Mouse (Mus musculus) midbrain, embryonic 13.5 days (tissue): ENCODE data around the gene Fam213b. TPM values are rescaled to one million over a fixed set of nuclear protein-coding genes. Genes with fewer than 3 reads are reported as not detected.

Experiments used
- ATAC-seq: fragments of 200-750 bp; cut with Nextera tagmentation; 2 replicates; pipeline ENCODE4 v1.8.0; 2017; ENCODE audit warnings: mild to moderate bottlenecking, moderate TSS enrichment, moderate library complexity
- H3K27ac ChIP-seq: fragments of 300-500 bp; sonication (generic); 2 replicates; pipeline ENCODE4 v1.5.1; 2015; ENCODE audit warnings: inconsistent platforms, mild to moderate bottlenecking, moderate library complexity
- H3K27me3 ChIP-seq: fragments of 300-500 bp; sonication (generic); 2 replicates; pipeline ENCODE4 v1.6.1; 2015; ENCODE audit warnings: mild to moderate bottlenecking, inconsistent platforms
- H3K36me3 ChIP-seq: fragments of 300-500 bp; sonication (generic); 2 replicates; pipeline ENCODE4 v1.6.1; 2015; ENCODE audit warnings: mild to moderate bottlenecking, inconsistent platforms
- H3K4me1 ChIP-seq: fragments of 300-500 bp; sonication (generic); replicated peaks from 2 replicates; pipeline ENCODE4 v1.6.1; 2015; ENCODE audit warnings: inconsistent platforms
- H3K4me2 ChIP-seq: fragments of 300-500 bp; sonication (generic); replicated peaks from 2 replicates; pipeline ENCODE4 v1.6.1; 2015; ENCODE audit warnings: moderate library complexity, mild to moderate bottlenecking, inconsistent platforms
- H3K4me3 ChIP-seq: fragments of 300-500 bp; sonication (generic); replicated peaks from 2 replicates; pipeline ENCODE4 v1.5.1; 2015; ENCODE audit warnings: mild to moderate bottlenecking, inconsistent platforms
- H3K9ac ChIP-seq: fragments of 300-500 bp; sonication (generic); replicated peaks from 2 replicates; pipeline ENCODE4 v1.6.1; 2015; ENCODE audit warnings: mild to moderate bottlenecking, inconsistent platforms
- H3K9me3 ChIP-seq: fragments of 300-500 bp; sonication (generic); 2 replicates; pipeline ENCODE4 v1.6.1; 2016; ENCODE audit warnings: mild to moderate bottlenecking, inconsistent platforms
- WGBS: fragments of 180-500 bp; shearing (Covaris S2); methylation state at CpG from one replicate; pipeline ENCODE4 v1.1.7; 2015; 5-methylcytosine and 5-hydroxymethylcytosine counted together
- polyA plus RNA-seq: library from polyadenylated mRNA; unstranded; fragments of >200 nt; fragmentation: Nextera tagmentation; extraction: Ambion mirVana; gene quantifications from 2 replicates; pipeline ENCODE4 v1.2.1, GENCODE M21; 2015

Gene Fam213b
- polyA plus RNA-seq, 1 experiment from 2014 or later = 43.4 TPM

- Histone ChIP-seq H3K9ac (peak overlapping the region; percentile 72; the same call in 1 of the 2 replicates), H3K4me1 (peaks cover 13% of the 10 kb centered on the region), H3K4me2 (peak overlapping the region; percentile 79), H3K4me3 (peak overlapping the region; percentile 51), H3K36me3 (no peaks in the 10 kb centered on the region), H3K9me3 (no peaks in the 10 kb centered on the region), H3K27ac (no peak overlapping the region), H3K27me3 (peaks cover 52% of the 10 kb centered on the region)
- no peak for ATAC-seq
- 60% methylated on average over 12 of the region's 12 CpGs for WGBS
Observed at GRCm38 (mm10) chr4:154854676-154855345, 44.1 kb downstream of the Fam213b start.

GRCm38 (mm10) chr4:154853881-154854280 is 45.1 kb downstream of the Fam213b start:
- H3K36me3 ChIP-seq = no peaks in the 10 kb centered on the region
- 86% methylated on average over 4 of the region's 4 CpGs for WGBS
- H3K27me3 ChIP-seq = peaks cover 45% of the 10 kb centered on the region
- no peak overlapping the region for H3K4me3 ChIP-seq
- H3K9ac ChIP-seq = no peak overlapping the region
- no peak for ATAC-seq
- no peak overlapping the region for H3K4me2 ChIP-seq
- peaks cover 13% of the 10 kb centered on the region for H3K4me1 ChIP-seq
- no peaks in the 10 kb centered on the region for H3K9me3 ChIP-seq
- H3K27ac ChIP-seq = no peak overlapping the region

GRCm38 (mm10) chr4:154852696-154853095 is 46.2 kb downstream of the Fam213b start:
- ATAC-seq = no peak
- no peaks in the 10 kb centered on the region for H3K36me3 ChIP-seq
- H3K9ac ChIP-seq = no peak overlapping the region
- peaks cover 36% of the 10 kb centered on the region for H3K27me3 ChIP-seq
- peaks cover 13% of the 10 kb centered on the region for H3K4me1 ChIP-seq
- WGBS = 96% methylated on average over 1 of the region's 1 CpGs
- H3K27ac ChIP-seq = no peak overlapping the region
- H3K9me3 ChIP-seq = no peaks in the 10 kb centered on the region
- H3K4me2 ChIP-seq = no peak overlapping the region
- no peak overlapping the region for H3K4me3 ChIP-seq

Other genes starting within 250 kb of the Fam213b start
- gene Actrt2, start 231.3 kb downstream of the Fam213b start, polyA plus RNA-seq = not detected in 2 replicates
- 0.62 and 0.70 TPM in 2 replicates for gene Ttc34, start 61.7 kb downstream of the Fam213b start, polyA plus RNA-seq
- gene Mmel1, start 29.6 kb downstream of the Fam213b start, polyA plus RNA-seq = 0.32 and 0.35 TPM in 2 replicates
- 0.40 TPM in 2 replicates for gene Tnfrsf14, start 29.4 kb upstream of the Fam213b start, polyA plus RNA-seq
- 291 and 346 TPM in 2 replicates for gene Hes5, start 61.8 kb upstream of the Fam213b start, polyA plus RNA-seq
- 42.0 and 43.3 TPM in 2 replicates for gene Pank4, start 65.0 kb upstream of the Fam213b start, polyA plus RNA-seq
- 7.7 and 9.0 TPM in 2 replicates for gene Plch2, start 157.6 kb upstream of the Fam213b start, polyA plus RNA-seq
- gene Pex10, start 167.9 kb upstream of the Fam213b start, polyA plus RNA-seq = 19.6 and 21.8 TPM in 2 replicates
- gene Rer1, start 187.2 kb upstream of the Fam213b start, polyA plus RNA-seq = 121 and 124 TPM in 2 replicates
- 6.0 and 8.9 TPM in 2 replicates for gene Morn1, start 187.4 kb upstream of the Fam213b start, polyA plus RNA-seq